Mouse (Mus musculus): ENCODE results near the gene B3galt4. TPM values are rescaled to one million over a fixed set of nuclear protein-coding genes. Genes with fewer than 3 reads are reported as not detected.
A peak's percentile ranks its signal among the peaks of the same experiment; 100 is the strongest.

Gene B3galt4
- total and polyA plus RNA-seq, 3 experiments, result 1.8 to 3.4 (median 1.9) TPM

DNA sequence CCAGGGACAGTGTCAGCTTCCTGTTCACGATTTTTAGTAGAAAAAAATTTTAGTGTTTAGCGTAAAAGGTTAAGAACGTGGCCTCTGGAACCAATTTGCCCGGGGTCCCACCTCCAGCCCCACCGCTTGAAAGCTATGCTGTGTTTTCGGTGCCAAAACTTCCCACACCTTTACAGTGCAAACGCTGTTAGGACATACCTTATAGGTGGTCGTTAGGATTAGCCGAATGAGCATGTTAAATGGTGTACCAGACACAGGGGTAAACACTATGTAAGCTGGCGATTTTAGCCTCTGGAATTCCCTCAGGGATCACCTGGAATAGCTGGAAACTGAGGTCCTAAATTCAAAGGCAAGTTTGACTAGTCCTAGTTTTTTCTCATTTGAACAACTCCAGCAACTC, 5.0 kb upstream of the B3galt4 start:
- H3K27me3 ChIP-seq (ENCODE audit: control insufficient read depth, insufficient read depth, low read length), result no peaks in the 10 kb centered on the region
- peak overlapping the region; percentile 82 for H3K9ac ChIP-seq (ENCODE audit: low read depth, low read length)
- H3K79me2 ChIP-seq (replicated peaks; ENCODE audit: control insufficient read depth, insufficient read depth, low read length), result no peaks in the 10 kb centered on the region
- H3K27ac ChIP-seq, result peak overlapping the region; percentile 94
- H3K4me1 ChIP-seq (ENCODE audit: control insufficient read depth, insufficient read depth, low read length), result peaks cover 4% of the 10 kb centered on the region; the same call in 1 of the 2 replicates
- DNase-seq, result no peak
- intact Hi-C loops (cut with DNase I), result no loop called here
- H3K36me3 ChIP-seq (ENCODE audit: control insufficient read depth, insufficient read depth, low read length), result peaks cover 3% of the 10 kb centered on the region; the same call in 1 of the 2 replicates
- peak overlapping the region; percentile 99 for H3K4me3 ChIP-seq
- TF ChIP-seq CTCF (IDR thresholded peaks at IDR 0.05), result no peak
- TF ChIP-seq POLR2A (IDR thresholded peaks at IDR 0.05; ENCODE audit: insufficient read depth, low read depth, low read length), result no peak
- no peak for TF ChIP-seq EP300 (IDR thresholded peaks at IDR 0.05; ENCODE audit: insufficient read depth, low read depth, low read length)
- WGBS, result 6% methylated on average over 10 of the region's 10 CpGs

DNA sequence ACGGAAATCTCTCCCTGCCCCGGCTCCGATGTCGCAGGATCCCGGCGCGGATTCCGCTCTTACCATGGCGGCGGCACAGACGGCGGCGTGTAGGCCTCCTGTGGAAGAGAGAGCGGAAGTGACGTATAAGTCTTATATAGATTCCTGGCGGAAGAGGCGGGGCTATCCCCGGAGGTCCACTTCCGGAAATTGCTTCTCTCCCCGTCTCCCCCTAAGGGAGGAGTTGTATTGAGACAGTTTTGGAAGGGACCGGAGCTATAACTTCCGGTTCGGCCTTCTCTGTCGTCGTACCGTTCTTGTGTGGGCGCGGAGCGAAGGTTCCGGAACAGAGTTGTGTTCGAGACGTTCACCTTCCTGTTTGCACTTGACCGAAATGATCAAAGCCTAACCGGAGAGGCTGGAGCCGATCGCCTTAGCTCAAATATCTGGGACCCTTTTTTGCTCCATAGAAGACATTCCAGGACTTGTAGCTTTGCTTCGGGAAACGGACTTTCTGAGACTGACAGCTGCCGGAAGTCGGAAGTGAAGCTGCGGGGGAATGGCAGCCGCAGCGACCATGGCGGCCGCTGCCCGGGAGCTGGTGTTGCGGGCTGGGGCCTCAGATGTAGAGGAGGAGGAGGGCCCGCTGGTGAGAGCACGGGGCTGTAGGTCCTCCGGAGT, 4.4 kb upstream of the B3galt4 start, which contains the start of the genes Vps52 and Rps18:
TSS of gene Vps52 (plus strand) at position 258 of the 660 bp plus-strand sequence.
TSS of gene Rps18 (minus strand) at position 447 of the 660 bp plus-strand sequence.
- Histone ChIP-seq H3K27ac (peak within 1 kb of the TSS; percentile 94), H3K27me3 (ENCODE audit: control insufficient read depth, insufficient read depth, low read length) (no peaks in the 10 kb centered on the region), H3K4me1 (ENCODE audit: control insufficient read depth, insufficient read depth, low read length) (peaks cover 5% of the 10 kb centered on the region; the same call in 1 of the 2 replicates), H3K36me3 (ENCODE audit: control insufficient read depth, insufficient read depth, low read length) (peaks cover 3% of the 10 kb centered on the region; the same call in 1 of the 2 replicates), H3K79me2 (replicated peaks; ENCODE audit: control insufficient read depth, insufficient read depth, low read length) (no peaks in the 10 kb centered on the region), H3K9ac (ENCODE audit: low read depth, low read length) (peak within 1 kb of the TSS; percentile 86), H3K4me3 (peak within 1 kb of the TSS; percentile 99)
- DNase-seq, result peak; percentile 94 to 96
- under 1% methylated on average over 50 of the region's 50 CpGs for WGBS
- intact Hi-C loops (cut with DNase I), result loop anchor here (1.0 to 2.0 kb wide), 2 partner anchors 15 to 71 kb away; partner anchors contain the start of genes Pfdn6 and Wdr46
- peak; percentile 96 for TF ChIP-seq POLR2A (IDR thresholded peaks at IDR 0.05; ENCODE audit: insufficient read depth, low read depth, low read length)
- TF ChIP-seq CTCF (IDR thresholded peaks at IDR 0.05), result peak; percentile 49
- TF ChIP-seq EP300 (IDR thresholded peaks at IDR 0.05; ENCODE audit: insufficient read depth, low read depth, low read length), result peak; percentile 72

DNA sequence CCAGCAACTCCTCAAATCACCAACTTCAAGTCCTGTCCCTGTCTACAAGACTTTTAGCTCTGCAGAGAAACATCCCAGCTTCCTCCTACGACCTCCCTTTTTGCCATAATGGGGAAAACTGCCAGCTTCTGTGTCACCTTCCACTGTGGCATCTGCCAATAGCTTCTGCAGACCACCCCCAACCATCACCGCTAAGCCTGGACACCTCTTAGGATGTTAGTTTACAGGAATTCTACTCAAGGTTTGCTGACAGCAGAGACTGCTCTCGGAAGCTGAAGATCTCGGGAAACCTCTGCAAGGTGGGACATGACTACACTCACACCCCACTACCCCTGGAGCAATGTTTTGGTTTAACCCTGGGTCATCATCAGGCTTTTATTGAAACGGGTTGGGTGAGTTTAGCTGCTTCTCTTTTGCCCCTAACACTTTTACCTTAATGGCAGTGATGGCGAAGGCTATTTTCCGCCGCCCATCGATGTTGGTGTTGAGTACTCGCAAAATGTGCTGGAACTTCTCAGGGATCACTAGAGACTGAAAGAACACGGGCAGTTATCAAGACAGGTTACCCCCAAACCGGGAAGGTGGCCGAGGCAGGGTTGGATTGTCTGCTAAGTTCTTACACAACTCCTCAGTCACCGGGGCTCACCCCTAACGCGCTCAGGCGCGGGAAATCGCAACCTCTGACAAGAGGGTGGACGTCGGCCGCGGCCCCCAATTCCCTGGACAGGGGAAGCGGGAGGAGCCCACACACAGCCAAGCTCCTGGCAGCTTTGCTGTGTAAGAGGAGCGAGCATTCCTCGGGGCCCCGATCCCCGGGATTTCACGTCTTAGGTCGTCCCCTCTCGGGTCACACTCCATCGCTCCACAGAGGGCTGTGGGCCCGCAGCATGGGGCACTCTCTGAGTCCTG, 3.6 kb upstream of the B3galt4 start:
- Histone ChIP-seq H3K4me3 (peak overlapping the region; percentile 99), H3K27me3 (ENCODE audit: control insufficient read depth, insufficient read depth, low read length) (no peaks in the 10 kb centered on the region), H3K4me1 (ENCODE audit: control insufficient read depth, insufficient read depth, low read length) (peaks cover 7% of the 10 kb centered on the region), H3K27ac (peak overlapping the region; percentile 94), H3K36me3 (ENCODE audit: control insufficient read depth, insufficient read depth, low read length) (peaks cover 3% of the 10 kb centered on the region; the same call in 1 of the 2 replicates), H3K79me2 (replicated peaks; ENCODE audit: control insufficient read depth, insufficient read depth, low read length) (no peaks in the 10 kb centered on the region), H3K9ac (ENCODE audit: low read depth, low read length) (peak overlapping the region; percentile 86)
- WGBS, result under 1% methylated on average over 33 of the region's 33 CpGs
- TF ChIP-seq POLR2A (IDR thresholded peaks at IDR 0.05; ENCODE audit: insufficient read depth, low read depth, low read length), result no peak
- TF ChIP-seq CTCF (IDR thresholded peaks at IDR 0.05), result no peak
- TF ChIP-seq EP300 (IDR thresholded peaks at IDR 0.05; ENCODE audit: insufficient read depth, low read depth, low read length), result no peak
- intact Hi-C loops (cut with DNase I), result loop anchor here (1.0 to 2.0 kb wide), 2 partner anchors 15 to 72 kb away; partner anchors contain the start of genes Pfdn6 and Wdr46
- peak in 1 of 2 experiments; percentile 16 for DNase-seq

GRCm38 (mm10) chr17:33953961-33954565, 2.8 kb upstream of the B3galt4 start:
- Histone ChIP-seq H3K9ac (ENCODE audit: low read depth, low read length) (peak overlapping the region; percentile 19), H3K27ac (no peak overlapping the region; the same call in 1 of the 2 replicates), H3K27me3 (ENCODE audit: control insufficient read depth, insufficient read depth, low read length) (no peaks in the 10 kb centered on the region), H3K79me2 (replicated peaks; ENCODE audit: control insufficient read depth, insufficient read depth, low read length) (no peaks in the 10 kb centered on the region), H3K4me1 (ENCODE audit: control insufficient read depth, insufficient read depth, low read length) (peaks cover 7% of the 10 kb centered on the region), H3K4me3 (no peak overlapping the region), H3K36me3 (ENCODE audit: control insufficient read depth, insufficient read depth, low read length) (peaks cover 3% of the 10 kb centered on the region; the same call in 1 of the 2 replicates)
- DNase-seq, result no peak
- intact Hi-C loops (cut with DNase I), result loop anchor here (2.0 kb wide), 1 partner anchor 73 kb away; no protein-coding TSS in a partner anchor
- WGBS, result 36% methylated on average over 5 of the region's 5 CpGs
- TF ChIP-seq POLR2A (IDR thresholded peaks at IDR 0.05; ENCODE audit: insufficient read depth, low read depth, low read length) (no peak), CTCF (IDR thresholded peaks at IDR 0.05) (no peak), EP300 (IDR thresholded peaks at IDR 0.05; ENCODE audit: insufficient read depth, low read depth, low read length) (no peak)

DNA sequence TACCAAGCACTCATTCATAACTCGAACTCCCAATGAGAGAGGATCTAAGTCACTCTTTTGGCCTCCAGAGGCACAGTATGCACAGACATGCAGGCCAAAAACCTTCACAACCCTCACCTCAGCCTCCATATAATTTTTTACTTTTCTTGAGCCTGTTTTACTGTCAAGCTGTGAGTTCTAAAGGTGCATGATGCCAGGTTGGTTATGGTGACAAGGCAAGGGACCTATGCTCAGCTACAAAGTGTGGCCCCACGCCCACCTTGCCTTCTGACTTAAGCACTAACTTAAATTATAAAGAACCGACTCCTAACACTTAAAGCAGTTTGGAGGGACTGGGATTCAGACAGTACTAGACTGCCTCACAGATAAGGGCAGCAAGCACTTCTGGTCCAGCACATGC, 2.0 kb upstream of the B3galt4 start:
- 71% methylated on average over 3 of the region's 3 CpGs for WGBS

More for the DNA sequence above, 2.0 kb upstream of the B3galt4 start:
- intact Hi-C loops (cut with DNase I), result no loop called here
- Histone ChIP-seq H3K27me3 (ENCODE audit: control insufficient read depth, insufficient read depth, low read length) (no peaks in the 10 kb centered on the region), H3K9ac (ENCODE audit: low read depth, low read length) (no peak overlapping the region), H3K27ac (no peak overlapping the region), H3K36me3 (ENCODE audit: control insufficient read depth, insufficient read depth, low read length) (peaks cover 3% of the 10 kb centered on the region; the same call in 1 of the 2 replicates), H3K79me2 (replicated peaks; ENCODE audit: control insufficient read depth, insufficient read depth, low read length) (no peaks in the 10 kb centered on the region), H3K4me3 (no peak overlapping the region), H3K4me1 (ENCODE audit: control insufficient read depth, insufficient read depth, low read length) (peaks cover 7% of the 10 kb centered on the region)
- TF ChIP-seq CTCF (IDR thresholded peaks at IDR 0.05) (no peak), POLR2A (IDR thresholded peaks at IDR 0.05; ENCODE audit: insufficient read depth, low read depth, low read length) (no peak), EP300 (IDR thresholded peaks at IDR 0.05; ENCODE audit: insufficient read depth, low read depth, low read length) (no peak)
- no peak for DNase-seq

All from heart, adult 2 months (tissue).